Mouse (Mus musculus) cortical plate, adult 2 months (tissue): ENCODE measurements around the gene Mgmt.

ENCODE experiments used
- CTCF ChIP-seq: fragments of 200-500 bp; IDR thresholded peaks from 2 replicates; pipeline ENCODE4 v1.5.1; 2011; ENCODE audit warnings: mild to moderate bottlenecking, control low read depth, low read length; ENCODE audit not compliant: insufficient read depth; ENCODE audit errors: extremely low read depth
- POLR2A ChIP-seq: fragments of 200-500 bp; IDR thresholded peaks from 2 replicates; pipeline ENCODE4 v1.6.1; 2011; ENCODE audit warnings: mild to moderate bottlenecking, low read length, control low read depth; ENCODE audit not compliant: insufficient read depth; ENCODE audit errors: extremely low read depth

- TF ChIP-seq CTCF (no peak), POLR2A (no peak)
Observed at GRCm38 (mm10) chr7:136880386-136880785, 14.0 kb upstream of the Mgmt start.
